Mouse (Mus musculus) hindbrain, postnatal 0 days (tissue): Measurements from ENCODE around the gene Ak9. TPM values are rescaled to one million over a fixed set of nuclear protein-coding genes. Genes with fewer than 3 reads are reported as not detected.

ENCODE experiments used
- ATAC-seq: fragments of 200-750 bp; cut with Nextera tagmentation; 2 replicates; pipeline ENCODE4 v1.8.0; 2017; ENCODE audit warnings: mild to moderate bottlenecking, moderate TSS enrichment, moderate library complexity
- DNase-seq: peaks from one replicate; pipeline ENCODE4 v3.0.0-alpha.2; 2015; ENCODE audit warnings: low spot score
- H3K27ac ChIP-seq: fragments of 300-500 bp; sonication (generic); 2 replicates; pipeline ENCODE4 v1.5.1; 2014; ENCODE audit warnings: mild to moderate bottlenecking
- H3K27me3 ChIP-seq: fragments of 300-500 bp; sonication (generic); 2 replicates; pipeline ENCODE4 v1.6.1; 2014; ENCODE audit warnings: low read length, mixed read lengths; ENCODE audit not compliant: insufficient read depth
- H3K36me3 ChIP-seq: fragments of 300-500 bp; sonication (generic); 2 replicates; pipeline ENCODE4 v1.6.1; 2014; ENCODE audit warnings: low read length, mixed read lengths; ENCODE audit not compliant: insufficient read depth
- H3K4me1 ChIP-seq: fragments of 300-500 bp; sonication (generic); 2 replicates; pipeline ENCODE4 v1.6.1; 2014; ENCODE audit warnings: antibody characterized with exemption, low read length, mixed read lengths; ENCODE audit not compliant: insufficient read depth
- H3K4me2 ChIP-seq: fragments of 300-500 bp; sonication (generic); 2 replicates; pipeline ENCODE4 v1.6.1; 2014; ENCODE audit warnings: low read depth, mild to moderate bottlenecking, low read length, moderate library complexity, mixed read lengths
- H3K4me3 ChIP-seq: fragments of 300-500 bp; sonication (generic); 2 replicates; pipeline ENCODE4 v1.5.1; 2014; ENCODE audit warnings: low read length
- H3K9ac ChIP-seq: fragments of 300-500 bp; sonication (generic); replicated peaks from 2 replicates; pipeline ENCODE4 v1.6.1; 2014; ENCODE audit warnings: mild to moderate bottlenecking, low read length, moderate library complexity, mixed read lengths
- H3K9me3 ChIP-seq: fragments of 300-500 bp; sonication (generic); 2 replicates; pipeline ENCODE4 v1.6.1; 2016; ENCODE audit warnings: low read length, mixed read lengths
- CTCF ChIP-seq: IDR thresholded peaks from 2 replicates; pipeline ENCODE4 v1.5.1; 2016; ENCODE audit warnings: antibody characterized with exemption, control low read depth, low read depth
- WGBS: fragments of 180-500 bp; shearing (Covaris S2); extraction: QIAGEN DNeasy Blood & Tissue Kit; methylation state at CpG from one replicate; pipeline ENCODE4 v1.1.7; 2014; 5-methylcytosine and 5-hydroxymethylcytosine counted together
- polyA plus RNA-seq: library from polyadenylated mRNA; unstranded; fragments of >200 nt; fragmentation: Nextera tagmentation; extraction: Ambion mirVana; gene quantifications from 2 replicates; pipeline ENCODE4 v1.2.1, GENCODE M21; 2015
- total RNA-seq: library from RNA; depleted of rRNA; stranded (reverse); fragments of >200 nt; gene quantifications from 2 replicates; pipeline ENCODE4 v1.2.3, GENCODE M21; 2014

Ak9 gene
- total and polyA plus RNA-seq, 2 experiments from 2014 or later, result 0.21 to 0.25 TPM

DNA sequence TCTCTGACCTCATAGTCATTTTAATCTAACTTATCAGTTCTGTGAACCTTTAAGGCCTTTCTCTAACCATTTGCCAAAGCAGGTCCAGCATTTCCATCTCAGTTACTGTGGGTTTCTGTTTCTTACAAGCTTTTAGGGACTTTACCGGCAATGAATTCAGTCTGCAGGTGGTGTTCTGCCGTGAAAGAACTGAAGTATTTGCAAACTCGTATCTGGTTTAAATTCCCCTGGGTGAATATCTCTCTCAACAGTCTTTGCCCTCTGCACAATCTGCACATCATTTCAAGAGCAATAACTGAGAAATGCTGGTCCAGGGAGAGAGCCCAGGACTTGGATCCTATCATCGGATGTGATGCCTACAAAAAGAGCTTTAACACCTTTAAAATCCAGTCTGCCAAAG, 4.4 kb downstream of the Ak9 start:
- Histone ChIP-seq H3K4me3 (no peak overlapping the region), H3K4me2 (no peak overlapping the region), H3K4me1 (no peaks in the 10 kb centered on the region), H3K9me3 (no peaks in the 10 kb centered on the region), H3K27ac (no peak overlapping the region), H3K27me3 (no peaks in the 10 kb centered on the region), H3K36me3 (no peaks in the 10 kb centered on the region), H3K9ac (no peak overlapping the region)
- 86% methylated on average over 4 of the region's 4 CpGs for WGBS
- no peak for ATAC-seq
- TF ChIP-seq CTCF, result no peak
- no peak for DNase-seq

GRCm38 (mm10) chr10:41315866-41316265, 12.1 kb downstream of the Ak9 start:
- H3K27ac ChIP-seq, result no peak overlapping the region
- DNase-seq (no peak), ATAC-seq (no peak)
- H3K4me1 ChIP-seq, result no peaks in the 10 kb centered on the region
- H3K9ac ChIP-seq, result no peak overlapping the region
- 78% methylated on average over 3 of the region's 3 CpGs for WGBS
- no peak overlapping the region for H3K4me2 ChIP-seq
- H3K27me3 ChIP-seq, result no peaks in the 10 kb centered on the region
- no peak overlapping the region for H3K4me3 ChIP-seq
- TF ChIP-seq CTCF, result no peak
- no peaks in the 10 kb centered on the region for H3K36me3 ChIP-seq
- H3K9me3 ChIP-seq, result no peaks in the 10 kb centered on the region

GRCm38 (mm10) chr10:41332533-41333043, 28.8 kb downstream of the Ak9 start:
- Histone ChIP-seq H3K36me3 (no peaks in the 10 kb centered on the region), H3K27ac (no peak overlapping the region), H3K4me3 (no peak overlapping the region), H3K9me3 (no peaks in the 10 kb centered on the region), H3K4me1 (no peaks in the 10 kb centered on the region), H3K9ac (no peak overlapping the region), H3K27me3 (no peaks in the 10 kb centered on the region), H3K4me2 (no peak overlapping the region)
- ATAC-seq (no peak), DNase-seq (no peak)
- WGBS, result 93% methylated on average over 2 of the region's 2 CpGs
- no peak for TF ChIP-seq CTCF

- no peak for TF ChIP-seq CTCF
- WGBS, result 92% methylated on average over 7 of the region's 7 CpGs
- Histone ChIP-seq H3K27ac (no peak overlapping the region), H3K27me3 (no peaks in the 10 kb centered on the region), H3K4me3 (no peak overlapping the region), H3K4me2 (no peak overlapping the region), H3K36me3 (no peaks in the 10 kb centered on the region), H3K9ac (no peak overlapping the region), H3K9me3 (no peaks in the 10 kb centered on the region), H3K4me1 (no peaks in the 10 kb centered on the region)
- ATAC-seq (no peak), DNase-seq (no peak)
Observed at GRCm38 (mm10) chr10:41341346-41341745, 37.6 kb downstream of the Ak9 start.

DNA sequence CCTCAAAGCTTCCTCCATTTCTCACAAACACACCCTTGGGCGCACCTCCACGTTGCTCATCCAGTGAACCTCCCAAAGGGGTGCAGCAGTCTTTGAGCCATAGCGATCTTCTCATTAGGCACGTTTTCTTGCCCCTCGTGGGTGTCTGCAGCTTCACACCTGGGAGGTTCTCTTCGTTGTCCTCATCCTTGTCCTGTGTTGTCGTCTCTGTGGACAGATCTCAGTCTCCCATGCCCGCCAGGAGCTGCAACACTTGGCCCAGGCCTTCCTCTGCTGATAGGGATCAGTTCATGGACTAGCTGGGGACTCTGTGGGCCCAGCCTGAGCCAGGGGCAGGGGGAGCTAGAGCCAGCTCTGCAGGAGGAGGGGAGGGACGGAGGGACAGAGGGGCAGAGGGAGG, 61.3 kb downstream of the Ak9 start:
- TF ChIP-seq CTCF, result no peak
- H3K36me3 ChIP-seq, result no peaks in the 10 kb centered on the region
- H3K4me2 ChIP-seq, result no peak overlapping the region
- no peak overlapping the region for H3K9ac ChIP-seq
- DNase-seq (no peak), ATAC-seq (no peak)
- no peaks in the 10 kb centered on the region for H3K4me1 ChIP-seq
- no peak overlapping the region for H3K27ac ChIP-seq
- no peak overlapping the region for H3K4me3 ChIP-seq
- no peaks in the 10 kb centered on the region for H3K27me3 ChIP-seq
- no peaks in the 10 kb centered on the region for H3K9me3 ChIP-seq
- WGBS, result 92% methylated on average over 9 of the region's 9 CpGs

GRCm38 (mm10) chr10:41380466-41380865, 76.7 kb downstream of the Ak9 start:
- no peak overlapping the region for H3K9ac ChIP-seq
- TF ChIP-seq CTCF, result 0 out of 2 replicates have a peak, but pooled peaks have one; percentile 3
- H3K27ac ChIP-seq, result no peak overlapping the region
- no peaks in the 10 kb centered on the region for H3K27me3 ChIP-seq
- no peaks in the 10 kb centered on the region for H3K4me1 ChIP-seq
- no peak for ATAC-seq
- H3K4me2 ChIP-seq, result no peak overlapping the region
- no peaks in the 10 kb centered on the region for H3K36me3 ChIP-seq
- H3K4me3 ChIP-seq, result no peak overlapping the region
- DNase-seq, result no peak
- WGBS, result 76% methylated on average over 12 of the region's 12 CpGs
- no peaks in the 10 kb centered on the region for H3K9me3 ChIP-seq

DNA sequence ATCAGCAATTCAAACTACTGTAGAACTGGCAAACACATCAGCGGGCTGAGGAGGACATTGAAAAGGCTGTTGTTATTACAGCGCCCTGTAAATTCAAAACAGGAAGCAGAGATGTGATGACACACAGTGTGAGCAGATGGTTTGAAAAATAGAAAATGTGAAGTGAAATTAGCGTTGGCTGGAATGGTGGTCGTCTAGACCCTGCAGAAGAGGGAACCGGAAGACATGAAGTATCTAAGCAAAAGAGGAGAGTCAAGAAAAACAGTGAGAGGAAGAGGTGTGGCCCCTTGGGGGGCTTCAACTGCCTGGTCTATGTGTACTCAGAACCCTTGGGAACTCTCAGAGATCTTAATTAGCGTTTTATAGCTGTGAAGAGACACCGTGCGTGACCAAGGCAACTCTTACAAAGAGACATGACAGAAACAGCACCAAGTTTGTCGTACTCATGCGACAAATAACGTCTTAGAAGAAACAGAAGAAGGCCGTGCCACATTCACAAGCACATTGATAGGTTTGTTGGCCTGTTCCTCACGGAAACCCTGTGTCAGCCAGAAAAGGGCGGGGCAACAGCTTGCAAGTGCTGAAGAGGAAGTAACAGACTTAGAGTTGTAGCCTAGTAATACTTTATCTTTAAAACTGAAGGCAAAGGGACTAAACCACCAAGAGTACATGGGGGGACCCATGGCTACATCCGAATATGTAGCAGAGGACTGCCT, 81.9 kb downstream of the Ak9 start:
- ATAC-seq (no peak), DNase-seq (no peak)
- no peaks in the 10 kb centered on the region for H3K36me3 ChIP-seq
- H3K4me3 ChIP-seq, result no peak overlapping the region
- no peaks in the 10 kb centered on the region for H3K9me3 ChIP-seq
- no peak overlapping the region for H3K27ac ChIP-seq
- 57% methylated on average over 15 of the region's 15 CpGs for WGBS
- H3K4me1 ChIP-seq, result no peaks in the 10 kb centered on the region
- no peak for TF ChIP-seq CTCF
- no peaks in the 10 kb centered on the region for H3K27me3 ChIP-seq
- no peak overlapping the region for H3K4me2 ChIP-seq
- H3K9ac ChIP-seq, result no peak overlapping the region
